Mouse (Mus musculus): ENCODE data around the gene Gpha2.

DNA sequence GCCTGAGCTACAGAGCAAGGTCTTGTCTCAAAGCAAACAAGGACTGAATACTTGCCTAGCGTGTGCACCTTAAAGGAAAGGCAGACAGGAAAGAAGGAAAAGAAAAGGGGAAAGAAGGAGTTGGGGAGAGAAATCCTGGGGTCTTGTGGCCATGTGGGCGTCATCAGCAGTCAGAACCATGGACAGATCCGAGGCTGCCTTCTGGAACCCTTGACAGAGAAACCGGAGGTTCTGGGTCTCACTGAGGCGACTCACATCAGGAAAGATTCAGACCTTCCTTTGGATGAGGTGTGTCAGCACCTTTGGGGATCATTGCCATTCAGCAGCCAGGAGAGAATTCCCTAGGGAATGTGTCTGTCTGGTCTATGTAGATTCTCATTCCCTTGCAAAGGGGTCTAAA, 44.6 kb upstream of the Gpha2 start:
- no peak for TF ChIP-seq CTCF (IDR thresholded peaks at IDR 0.05; ENCODE audit: insufficient read depth, low read length)
- no peak for TF ChIP-seq POLR2A (IDR thresholded peaks at IDR 0.05; ENCODE audit: borderline replicate concordance, extremely low read depth, low read depth, low read length)

All from lung, adult 2 months (tissue).